Mouse (Mus musculus) spleen, adult 2 months (tissue): ENCODE results near the gene Cd83.

Experiments
- CTCF ChIP-seq: fragments of 200-500 bp; IDR thresholded peaks from 2 replicates; pipeline ENCODE4 v1.5.1; 2011; ENCODE audit warnings: mild to moderate bottlenecking, inconsistent platforms; ENCODE audit not compliant: insufficient read depth, insufficient read length, insufficient replicate concordance; ENCODE audit errors: extremely low read depth
- POLR2A ChIP-seq: fragments of 200-500 bp; IDR thresholded peaks from 2 replicates; pipeline ENCODE4 v1.6.1; 2011; ENCODE audit warnings: low read depth, low read length, inconsistent platforms

DNA sequence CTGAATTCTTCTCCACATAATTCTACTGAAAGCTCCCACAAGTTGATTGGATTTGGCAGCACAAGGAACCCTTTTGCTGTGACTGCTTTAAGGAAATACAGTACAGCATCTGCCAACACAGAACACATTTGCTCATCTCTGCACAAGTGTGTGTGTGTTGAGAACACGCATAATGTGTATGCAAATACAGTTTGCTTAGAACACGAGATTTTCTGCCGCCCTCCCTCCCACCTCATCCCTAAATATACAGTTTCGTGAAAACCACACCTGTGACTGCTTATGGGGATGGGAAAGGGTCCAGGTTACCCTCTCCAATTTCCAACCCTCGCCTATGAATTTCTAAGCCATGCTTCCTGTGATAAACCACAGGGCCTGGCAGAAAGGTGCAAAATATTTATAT, 60.6 kb downstream of the Cd83 start:
- TF ChIP-seq POLR2A (no peak), CTCF (no peak)
